Mouse (Mus musculus) lung, adult 2 months (tissue): ENCODE data around the gene Cacna2d1.

ENCODE experiments used
- CTCF ChIP-seq: fragments of 200-500 bp; IDR thresholded peaks from 2 replicates; pipeline ENCODE4 v1.5.1; 2011; ENCODE audit warnings: mild to moderate bottlenecking, low read length, control low read depth; ENCODE audit not compliant: insufficient read depth
- POLR2A ChIP-seq: fragments of 200-500 bp; IDR thresholded peaks from 2 replicates; pipeline ENCODE4 v1.6.1; 2011; ENCODE audit warnings: low read depth, mild to moderate bottlenecking, control low read depth, low read length, borderline replicate concordance; ENCODE audit errors: extremely low read depth

DNA sequence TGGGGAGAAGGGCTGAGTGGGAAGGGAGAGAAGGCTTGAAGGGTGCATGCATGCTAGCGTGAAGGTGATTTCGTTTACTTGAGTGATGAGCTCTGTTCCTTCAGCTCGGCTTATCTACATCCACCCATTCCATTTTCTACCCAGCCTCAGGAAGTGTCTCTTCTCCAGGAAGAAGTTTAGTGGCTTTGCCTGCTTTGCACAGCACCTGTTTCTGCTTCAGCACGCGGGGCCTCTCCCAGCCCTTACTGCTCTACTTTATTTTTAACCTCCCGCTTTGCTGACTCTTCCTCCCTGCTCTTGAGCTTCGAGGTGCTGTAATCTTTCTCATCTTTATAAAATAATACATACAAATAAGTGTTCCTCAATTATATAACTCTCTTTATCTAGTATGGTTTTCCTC, 158.0 kb downstream of the Cacna2d1 start:
- TF ChIP-seq CTCF (no peak), POLR2A (no peak)
